Comparison of ENCODE assay signal across 12 mouse cellular contexts in genomic region chr4:82437533-82438318, GRCm38 (mm10).
DNase-seq lines count a peak whose midpoint lies in the region; ATAC-seq and TF ChIP-seq lines count a peak whose summit lies in the region.
"Had no signal": no experiment of that assay in that cellular context is flagged by ENCODE, and none has a peak within 500 bp of the region (broad histone marks: within the 10 kb centered on the region; RNA-seq: fewer than 3 reads in every experiment).

No protein-coding gene starts in this region.

- H3K4me3 ChIP-seq in midbrain, embryonic 13.5 days (replicated peaks): no peak overlapping the region
- no peak overlapping the region for H3K4me3 ChIP-seq in midbrain, embryonic 15.5 days
- no peak overlapping the region for H3K4me3 ChIP-seq in lung, embryonic 14.5 days (ENCODE audit: low read depth, low read length)
- H3K4me3 ChIP-seq: hindbrain, embryonic 10.5 days; liver, embryonic 13.5 days had no signal

- no peaks in the 10 kb centered on the region for H3K9me3 ChIP-seq in midbrain, embryonic 13.5 days
- no peaks in the 10 kb centered on the region for H3K9me3 ChIP-seq in midbrain, embryonic 15.5 days
- H3K9me3 ChIP-seq in lung, embryonic 14.5 days (ENCODE audit: low read depth, low read length): no peaks in the 10 kb centered on the region
- H3K9me3 ChIP-seq: hindbrain, embryonic 10.5 days; liver, embryonic 13.5 days had no signal

- no peak overlapping the region for H3K9ac ChIP-seq in midbrain, embryonic 13.5 days (replicated peaks)
- H3K9ac ChIP-seq in midbrain, embryonic 15.5 days: no peak overlapping the region
- H3K9ac ChIP-seq in lung, embryonic 14.5 days: no peak overlapping the region
- H3K9ac ChIP-seq: liver, embryonic 13.5 days had no signal

- H3K36me3 ChIP-seq in midbrain, embryonic 13.5 days: no peaks in the 10 kb centered on the region
- no peaks in the 10 kb centered on the region for H3K36me3 ChIP-seq in midbrain, embryonic 15.5 days (replicated peaks)
- no peaks in the 10 kb centered on the region for H3K36me3 ChIP-seq in lung, embryonic 14.5 days (ENCODE audit: insufficient read depth)
- H3K36me3 ChIP-seq: hindbrain, embryonic 10.5 days; liver, embryonic 13.5 days had no signal

- no peak for ATAC-seq in midbrain, embryonic 13.5 days
- ATAC-seq in midbrain, embryonic 15.5 days (replicated peaks): no peak
- ATAC-seq in lung, embryonic 14.5 days (ENCODE audit: insufficient read depth): peak; percentile 85
- ATAC-seq: CD4-positive, CD25-positive, alpha-beta regulatory T cell, adult 4 months had no signal

- no peak for TF ChIP-seq CTCF in lung, embryonic 14.5 days (IDR thresholded peaks at IDR 0.05; ENCODE audit: low read depth)

- H3K27ac ChIP-seq in midbrain, embryonic 13.5 days: peak overlapping the region; percentile 44; the same call in 1 of the 2 replicates
- no peak overlapping the region for H3K27ac ChIP-seq in midbrain, embryonic 15.5 days
- H3K27ac ChIP-seq in lung, embryonic 14.5 days (ENCODE audit: low read depth): peak overlapping the region; percentile 90
- H3K27ac ChIP-seq: hindbrain, embryonic 10.5 days; liver, embryonic 13.5 days had no signal

- H3K4me2 ChIP-seq in midbrain, embryonic 13.5 days (replicated peaks): no peak overlapping the region
- no peak overlapping the region for H3K4me2 ChIP-seq in midbrain, embryonic 15.5 days
- peak overlapping the region; percentile 38 for H3K4me2 ChIP-seq in lung, embryonic 14.5 days
- H3K4me2 ChIP-seq: liver, embryonic 13.5 days had no signal

- peaks cover 40% of the 10 kb centered on the region for H3K4me1 ChIP-seq in midbrain, embryonic 13.5 days (replicated peaks)
- peaks cover 17% of the 10 kb centered on the region for H3K4me1 ChIP-seq in midbrain, embryonic 15.5 days
- H3K4me1 ChIP-seq in lung, embryonic 14.5 days (ENCODE audit: insufficient read depth): peaks cover 62% of the 10 kb centered on the region
- H3K4me1 ChIP-seq: hindbrain, embryonic 10.5 days had no signal

- WGBS in midbrain, embryonic 13.5 days: 78% methylated on average over 12 of the region's 12 CpGs
- 71% methylated on average over 12 of the region's 12 CpGs for WGBS in midbrain, embryonic 15.5 days
- 39% methylated on average over 12 of the region's 12 CpGs for WGBS in lung, embryonic 14.5 days

- DNase-seq in heart, adult 11 months: peak; percentile 91
- no peak for DNase-seq in heart, adult 8-10 months (ENCODE audit: low spot score)
- peak; percentile 99 for DNase-seq in lung, embryonic 14.5 days
- DNase-seq in urinary bladder, adult 18-20 months (ENCODE audit: low spot score in 2 of 2): no peak
- no peak for DNase-seq in adrenal gland, adult 2 months
- no peak for DNase-seq in adipocyte (ENCODE audit: low spot score)
- DNase-seq: cerebellum, adult 11-12 months; liver, embryonic 13.5 days had no signal

- H3K27me3 ChIP-seq in midbrain, embryonic 13.5 days: no peaks in the 10 kb centered on the region
- no peaks in the 10 kb centered on the region for H3K27me3 ChIP-seq in midbrain, embryonic 15.5 days (replicated peaks)
- no peaks in the 10 kb centered on the region for H3K27me3 ChIP-seq in lung, embryonic 14.5 days (ENCODE audit: insufficient read depth, low read length)
- H3K27me3 ChIP-seq: liver, embryonic 13.5 days had no signal

Comparison
In these comparisons a context has a peak if more than half of its experiments do, and no peak if none do; other contexts are left out.
1. DNase-seq: peak in heart, adult 11 months (single experiment) and lung, embryonic 14.5 days (single experiment); none in heart, adult 8-10 months (single experiment), urinary bladder, adult 18-20 months (0 of 2), adrenal gland, adult 2 months (single experiment) and adipocyte (single experiment).